Mouse (Mus musculus): ENCODE data around the gene Foxn1. TPM values are rescaled to one million over a fixed set of nuclear protein-coding genes. Genes with fewer than 3 reads are reported as not detected.

The Foxn1 gene
- polyA plus RNA-seq, 1 experiment from 2014 or later: 1.9 TPM

DNA sequence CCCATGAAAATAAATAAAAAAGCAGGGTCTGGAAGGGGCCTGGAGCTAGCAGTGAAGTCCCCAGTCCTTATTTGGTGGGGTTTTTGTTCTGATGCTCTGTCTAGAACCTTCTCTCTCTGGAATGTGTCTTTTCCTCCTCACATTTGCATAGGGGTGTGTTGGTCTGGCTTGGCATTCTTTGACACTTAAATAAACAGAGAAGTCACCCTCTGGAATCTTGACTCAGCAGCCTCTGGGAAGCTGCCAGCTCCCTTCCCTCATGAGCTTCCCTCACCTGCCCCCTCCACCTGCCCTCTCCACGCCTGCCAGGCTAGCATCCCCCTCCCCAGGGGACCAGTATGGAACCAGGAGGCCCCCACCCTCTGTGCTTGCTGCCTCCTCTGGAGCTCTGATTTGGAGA, 16.0 kb downstream of the Foxn1 start:
- H3K4me2 ChIP-seq: no peak overlapping the region

GRCm38 (mm10) chr11:78367456-78368225, 18.7 kb downstream of the Foxn1 start:
- no peaks in the 10 kb centered on the region for H3K27me3 ChIP-seq
- H3K9ac ChIP-seq: no peak overlapping the region
- no peak overlapping the region for H3K4me2 ChIP-seq
- H3K27ac ChIP-seq: no peak overlapping the region
- H3K9me3 ChIP-seq: no peaks in the 10 kb centered on the region
- no peak overlapping the region for H3K4me3 ChIP-seq
- H3K36me3 ChIP-seq: no peaks in the 10 kb centered on the region
- WGBS: 85% methylated on average over 15 of the region's 15 CpGs
- H3K4me1 ChIP-seq: peaks cover 8% of the 10 kb centered on the region
- ATAC-seq (ENCODE audit: borderline replicate concordance, extremely low read depth, low FRiP score, low TSS enrichment): no peak

More for the DNA sequence above, 16.0 kb downstream of the Foxn1 start:
- H3K9ac ChIP-seq: no peak overlapping the region
- H3K27me3 ChIP-seq: no peaks in the 10 kb centered on the region
- H3K27ac ChIP-seq: no peak overlapping the region
- 0 out of 2 replicates have a peak, but pooled peaks have one; percentile 41 for ATAC-seq (ENCODE audit: borderline replicate concordance, extremely low read depth, low FRiP score, low TSS enrichment)
- H3K9me3 ChIP-seq: no peaks in the 10 kb centered on the region
- 10% methylated on average over 1 of the region's 1 CpGs for WGBS
- peaks cover 3% of the 10 kb centered on the region for H3K4me1 ChIP-seq
- no peak overlapping the region for H3K4me3 ChIP-seq
- no peaks in the 10 kb centered on the region for H3K36me3 ChIP-seq

DNA sequence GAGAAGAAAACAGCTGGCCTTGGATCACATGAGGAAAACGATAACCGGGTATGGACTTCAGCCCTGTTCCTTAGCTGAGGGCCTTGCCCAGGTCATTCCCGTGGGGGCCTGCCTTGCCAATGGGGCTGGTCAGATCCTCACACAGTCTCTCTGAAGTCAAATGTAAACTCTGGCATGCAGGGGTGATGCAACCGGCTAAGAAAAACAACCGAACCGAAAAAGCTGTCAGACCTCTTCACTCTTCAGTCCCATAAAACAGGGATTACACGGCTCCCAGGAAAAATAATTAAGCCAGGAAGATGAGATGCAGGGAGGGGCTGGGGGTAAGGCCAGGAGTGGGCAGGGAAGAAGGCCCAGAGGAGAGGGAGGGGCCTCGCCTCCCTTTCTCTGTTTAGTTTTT, 22.3 kb downstream of the Foxn1 start:
- H3K9ac ChIP-seq: no peak overlapping the region
- 14% methylated on average over 8 of the region's 8 CpGs for WGBS
- no peaks in the 10 kb centered on the region for H3K9me3 ChIP-seq
- no peak for ATAC-seq (ENCODE audit: borderline replicate concordance, extremely low read depth, low FRiP score, low TSS enrichment)
- H3K27me3 ChIP-seq: no peaks in the 10 kb centered on the region
- H3K36me3 ChIP-seq: no peaks in the 10 kb centered on the region
- H3K4me2 ChIP-seq: no peak overlapping the region
- H3K27ac ChIP-seq: no peak overlapping the region
- 0 out of 2 replicates have a peak, but pooled peaks cover 5% of the 10 kb centered on the region for H3K4me1 ChIP-seq
- no peak overlapping the region for H3K4me3 ChIP-seq

DNA sequence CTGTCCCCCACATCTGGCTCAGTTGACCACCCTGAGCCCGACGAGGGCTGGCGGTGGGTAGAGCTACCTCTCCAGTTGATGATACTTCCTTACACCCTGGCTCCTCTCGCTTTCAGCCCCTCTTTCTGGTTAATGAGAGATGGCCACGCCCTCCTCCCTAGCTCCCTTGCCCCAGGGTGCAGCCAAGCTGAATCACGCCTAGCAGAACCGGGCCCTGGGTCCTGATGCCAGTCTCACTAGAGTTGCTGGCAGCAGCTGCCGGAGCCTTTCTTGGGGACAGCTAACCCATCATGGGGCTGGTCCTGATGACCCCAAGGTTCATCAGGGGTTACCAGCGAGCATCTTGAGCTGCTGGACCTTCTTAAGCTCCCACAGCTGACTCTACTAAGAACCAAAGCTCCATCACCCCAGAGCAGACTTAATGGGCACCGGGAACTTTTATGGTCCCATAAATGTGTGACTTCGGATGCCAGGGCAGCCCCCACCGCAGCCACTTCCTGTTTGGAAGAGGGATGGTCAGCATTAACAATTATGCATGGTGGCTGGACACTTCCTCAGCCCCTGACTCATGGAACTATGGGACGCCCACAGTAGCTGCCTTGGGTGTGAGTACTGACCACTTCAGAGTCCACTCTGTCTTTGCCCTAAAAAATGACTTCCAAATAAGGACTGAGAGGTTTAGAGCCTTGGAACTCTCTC, 22.9 kb downstream of the Foxn1 start:
- Histone ChIP-seq H3K9ac (no peak overlapping the region), H3K27ac (no peak overlapping the region), H3K27me3 (no peaks in the 10 kb centered on the region), H3K4me3 (no peak overlapping the region), H3K9me3 (no peaks in the 10 kb centered on the region), H3K4me2 (no peak overlapping the region), H3K36me3 (no peaks in the 10 kb centered on the region), H3K4me1 (0 out of 2 replicates have a peak, but pooled peaks cover 5% of the 10 kb centered on the region)
- ATAC-seq (ENCODE audit: borderline replicate concordance, extremely low read depth, low FRiP score, low TSS enrichment): no peak
- WGBS: 76% methylated on average over 13 of the region's 13 CpGs

- Histone ChIP-seq H3K4me2 (peak overlapping the region; percentile 64; the same call in 1 of the 2 replicates), H3K9me3 (no peaks in the 10 kb centered on the region), H3K4me1 (0 out of 2 replicates have a peak, but pooled peaks cover 5% of the 10 kb centered on the region), H3K9ac (no peak overlapping the region), H3K27me3 (no peaks in the 10 kb centered on the region), H3K4me3 (no peak overlapping the region), H3K27ac (no peak overlapping the region), H3K36me3 (no peaks in the 10 kb centered on the region)
- no peak for ATAC-seq (ENCODE audit: borderline replicate concordance, extremely low read depth, low FRiP score, low TSS enrichment)
- 51% methylated on average over 2 of the region's 2 CpGs for WGBS
These were observed 25.6 kb downstream of the Foxn1 start for GRCm38 (mm10) chr11:78360789-78361131.

GRCm38 (mm10) chr11:78360125-78360788, 26.1 kb downstream of the Foxn1 start:
- H3K4me3 ChIP-seq: peak overlapping the region; percentile 38
- H3K4me1 ChIP-seq: 0 out of 2 replicates have a peak, but pooled peaks cover 5% of the 10 kb centered on the region
- H3K27me3 ChIP-seq: no peaks in the 10 kb centered on the region
- H3K27ac ChIP-seq: no peak overlapping the region
- no peaks in the 10 kb centered on the region for H3K36me3 ChIP-seq
- WGBS: 10% methylated on average over 13 of the region's 13 CpGs
- H3K4me2 ChIP-seq: peak overlapping the region; percentile 64
- peak; percentile 61; the same call in 1 of the 2 replicates for ATAC-seq (ENCODE audit: borderline replicate concordance, extremely low read depth, low FRiP score, low TSS enrichment)
- peak overlapping the region; percentile 28; the same call in 1 of the 2 replicates for H3K9ac ChIP-seq
- no peaks in the 10 kb centered on the region for H3K9me3 ChIP-seq

DNA sequence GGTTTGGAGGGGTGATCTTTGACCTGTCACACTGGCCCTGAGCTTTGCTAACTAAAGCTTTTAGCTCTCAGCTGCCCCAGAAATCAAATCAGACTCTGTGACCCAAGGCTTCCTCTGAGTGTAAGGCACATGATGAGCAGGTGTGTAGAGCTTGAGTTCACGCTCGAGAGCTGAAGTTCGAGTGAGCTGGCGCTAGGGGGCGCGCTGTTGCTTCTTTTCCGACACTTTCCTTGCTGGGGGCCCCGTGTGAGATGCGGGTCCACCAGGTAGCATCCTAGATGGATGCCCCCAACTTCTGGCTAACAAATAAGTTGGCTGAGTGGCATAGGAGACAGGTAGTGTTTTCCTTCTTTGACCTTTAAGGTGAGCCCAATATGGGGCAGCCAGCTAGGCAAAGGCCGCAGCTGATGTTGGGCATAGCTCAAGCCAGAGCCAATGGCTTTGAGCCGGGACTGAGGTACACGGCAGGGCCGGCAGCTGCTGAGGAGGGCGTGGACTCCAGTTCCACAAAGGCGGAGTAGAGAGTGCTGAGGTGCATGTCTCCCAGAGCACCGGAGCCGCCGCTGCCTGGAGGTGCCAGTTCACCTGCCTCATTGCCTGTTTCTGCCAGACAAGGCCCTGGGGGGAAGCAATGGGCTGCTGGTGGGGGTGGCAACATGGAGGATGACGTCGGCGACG, 27.9 kb downstream of the Foxn1 start:
- ATAC-seq (ENCODE audit: borderline replicate concordance, extremely low read depth, low FRiP score, low TSS enrichment): no peak
- WGBS: 18% methylated on average over 22 of the region's 22 CpGs
- Histone ChIP-seq H3K9me3 (no peaks in the 10 kb centered on the region), H3K4me3 (no peak overlapping the region), H3K27ac (no peak overlapping the region), H3K4me1 (no peaks in the 10 kb centered on the region), H3K4me2 (no peak overlapping the region), H3K27me3 (no peaks in the 10 kb centered on the region), H3K9ac (no peak overlapping the region), H3K36me3 (no peaks in the 10 kb centered on the region)

DNA sequence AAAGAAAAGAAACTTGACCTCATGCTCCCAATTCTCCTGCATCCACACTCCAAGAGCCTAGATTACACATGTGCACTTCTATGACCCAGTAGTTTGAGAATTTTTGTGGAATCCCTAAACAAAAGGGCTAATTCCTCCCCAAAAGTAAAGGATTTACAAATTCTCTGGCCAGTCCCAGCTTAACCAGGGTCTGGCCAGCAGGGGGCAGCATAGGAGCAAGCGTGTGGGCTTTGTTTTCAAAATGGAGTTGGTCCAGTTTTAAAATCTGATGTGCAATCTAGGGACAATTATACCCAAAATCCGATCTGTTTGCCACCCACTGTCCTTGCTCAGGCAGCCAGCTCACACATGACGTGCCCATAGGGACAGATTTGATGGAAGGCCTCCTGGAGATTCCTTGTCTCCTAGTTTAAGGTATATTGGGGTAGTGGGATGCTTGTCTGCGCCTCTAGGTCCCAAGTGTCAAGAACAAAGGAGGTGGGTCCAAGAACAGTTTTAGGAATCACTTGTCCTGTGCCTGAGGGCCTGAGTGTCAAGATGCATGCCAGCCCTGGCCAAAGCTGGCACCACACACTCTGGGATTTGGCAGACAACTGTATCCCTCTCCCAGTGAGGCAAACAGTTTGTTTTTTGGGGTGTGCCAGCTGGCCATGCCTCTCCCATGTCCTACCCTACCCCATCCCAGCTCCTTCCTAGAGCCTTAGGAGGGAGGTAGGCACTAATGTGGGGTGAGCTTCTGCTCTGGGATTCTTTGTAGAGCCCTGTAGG, 30.7 kb downstream of the Foxn1 start:
- no peaks in the 10 kb centered on the region for H3K27me3 ChIP-seq
- H3K36me3 ChIP-seq: no peaks in the 10 kb centered on the region
- no peaks in the 10 kb centered on the region for H3K9me3 ChIP-seq
- no peak for ATAC-seq (ENCODE audit: borderline replicate concordance, extremely low read depth, low FRiP score, low TSS enrichment)
- H3K4me2 ChIP-seq: no peak overlapping the region
- no peak overlapping the region for H3K4me3 ChIP-seq
- no peaks in the 10 kb centered on the region for H3K4me1 ChIP-seq
- no peak overlapping the region for H3K9ac ChIP-seq
- 36% methylated on average over 4 of the region's 4 CpGs for WGBS
- no peak overlapping the region for H3K27ac ChIP-seq

DNA sequence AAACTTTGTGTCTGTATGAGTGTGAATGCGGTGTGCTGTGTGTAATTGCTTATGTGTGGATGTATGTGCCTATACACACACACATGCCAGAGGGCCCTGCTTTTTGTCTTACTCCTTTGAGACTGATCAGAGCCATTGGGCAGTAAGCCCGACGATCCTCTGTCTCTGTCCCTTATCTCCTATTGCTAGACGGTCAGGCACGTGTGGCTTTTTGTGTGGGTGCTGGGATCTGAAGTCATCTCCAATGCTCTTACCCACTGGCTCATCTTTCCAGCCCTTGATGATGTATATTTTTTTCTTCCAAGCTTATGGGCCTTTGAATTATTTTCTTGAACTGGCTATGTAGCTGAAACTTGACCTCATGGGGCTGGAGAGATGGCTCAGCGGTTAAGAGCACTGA, 31.5 kb downstream of the Foxn1 start:
- no peak for ATAC-seq (ENCODE audit: borderline replicate concordance, extremely low read depth, low FRiP score, low TSS enrichment)
- Histone ChIP-seq H3K4me3 (no peak overlapping the region), H3K9ac (no peak overlapping the region), H3K27ac (no peak overlapping the region), H3K27me3 (no peaks in the 10 kb centered on the region), H3K4me2 (no peak overlapping the region), H3K9me3 (no peaks in the 10 kb centered on the region), H3K4me1 (0 out of 2 replicates have a peak, but pooled peaks cover under 1% of the 10 kb centered on the region), H3K36me3 (no peaks in the 10 kb centered on the region)
- WGBS: 79% methylated on average over 6 of the region's 6 CpGs

GRCm38 (mm10) chr11:78353081-78353480, 33.3 kb downstream of the Foxn1 start:
- Histone ChIP-seq H3K9ac (no peak overlapping the region), H3K27ac (no peak overlapping the region), H3K27me3 (no peaks in the 10 kb centered on the region), H3K4me1 (peaks cover 6% of the 10 kb centered on the region; the same call in 1 of the 2 replicates), H3K9me3 (no peaks in the 10 kb centered on the region), H3K4me2 (no peak overlapping the region), H3K36me3 (peaks cover 6% of the 10 kb centered on the region; the same call in 1 of the 2 replicates), H3K4me3 (no peak overlapping the region)
- 95% methylated on average over 1 of the region's 1 CpGs for WGBS
- no peak for ATAC-seq (ENCODE audit: borderline replicate concordance, extremely low read depth, low FRiP score, low TSS enrichment)

Measured in lung, embryonic 15.5 days (tissue).